In genomic region chr12:83921535-83922381, GRCm38 (mm10) we compare ENCODE assay signal across 8 mouse cellular contexts. TPM values are rescaled to one million over a fixed set of nuclear protein-coding genes. Genes with fewer than 3 reads are reported as not detected.
DNase-seq lines count a peak whose midpoint lies in the region; ATAC-seq and TF ChIP-seq lines count a peak whose summit lies in the region.

Gene Numb, minus strand, starts transcription at chr12:83921934.

- peaks cover 12% of the 10 kb centered on the region for H3K79me2 ChIP-seq in MEL (ENCODE audit: control insufficient read depth, insufficient read depth, low read length, poor library complexity)

- TF ChIP-seq RAD21 in MEL (IDR thresholded peaks at IDR 0.05; ENCODE audit: low read depth, low read length), result no peak

- no peaks in the 10 kb centered on the region for H3K27me3 ChIP-seq in MEL (ENCODE audit: control insufficient read depth in 1 of 2, insufficient read depth in 2 of 2, low read length in 2 of 2)
- H3K27me3 ChIP-seq in cerebellum, adult 2 months (ENCODE audit: control insufficient read depth, insufficient read depth, low read length), result no peaks in the 10 kb centered on the region
- no peaks in the 10 kb centered on the region for H3K27me3 ChIP-seq in forebrain, postnatal 0 days (ENCODE audit: insufficient read depth, low read length)
- no peaks in the 10 kb centered on the region for H3K27me3 ChIP-seq in lung, embryonic 15.5 days

- no peaks in the 10 kb centered on the region for H3K9me3 ChIP-seq in MEL (replicated peaks; ENCODE audit: insufficient read depth, low read length)
- H3K9me3 ChIP-seq in forebrain, postnatal 0 days (ENCODE audit: low read length), result no peaks in the 10 kb centered on the region
- no peaks in the 10 kb centered on the region for H3K9me3 ChIP-seq in lung, embryonic 15.5 days

- H3K9ac ChIP-seq in MEL (ENCODE audit: control insufficient read depth, low read depth, low read length, poor library complexity, severe bottlenecking), result peak within 1 kb of the TSS; percentile 82
- H3K9ac ChIP-seq in forebrain, postnatal 0 days, result peak within 1 kb of the TSS; percentile 62
- H3K9ac ChIP-seq in lung, embryonic 15.5 days, result peak within 1 kb of the TSS; percentile 85

- peak within 1 kb of the TSS; percentile 71 to 81 for H3K4me3 ChIP-seq in MEL (ENCODE audit: control insufficient read depth in 1 of 2, insufficient read depth in 1 of 2, low read depth in 2 of 2, low read length in 2 of 2)
- H3K4me3 ChIP-seq in cerebellum, adult 2 months (replicated peaks; ENCODE audit: insufficient read depth, low read depth, low read length), result peak within 1 kb of the TSS; percentile 62
- peak within 1 kb of the TSS; percentile 95 for H3K4me3 ChIP-seq in forebrain, postnatal 0 days (ENCODE audit: low read depth, low read length)
- H3K4me3 ChIP-seq in lung, embryonic 15.5 days, result peak within 1 kb of the TSS; percentile 87

- under 1% methylated on average over 56 of the region's 63 CpGs for WGBS in cerebellum, adult 2 months
- WGBS in forebrain, postnatal 0 days, result 2% methylated on average over 62 of the region's 63 CpGs
- under 1% methylated on average over 61 of the region's 63 CpGs for WGBS in lung, embryonic 15.5 days

- peaks cover 0 to 12% of the 10 kb centered on the region in 2 experiments; a peak in 2 of 4 replicates for H3K36me3 ChIP-seq in MEL (ENCODE audit: control insufficient read depth in 1 of 2, insufficient read depth in 2 of 2, low read length in 2 of 2)
- H3K36me3 ChIP-seq in forebrain, postnatal 0 days (ENCODE audit: insufficient read depth), result no peaks in the 10 kb centered on the region
- no peaks in the 10 kb centered on the region for H3K36me3 ChIP-seq in lung, embryonic 15.5 days

- ATAC-seq in forebrain, postnatal 0 days, result peak; percentile 99
- peak; percentile 100 for ATAC-seq in lung, embryonic 15.5 days (ENCODE audit: borderline replicate concordance, extremely low read depth, low FRiP score, low TSS enrichment)

- peak within 1 kb of the TSS; percentile 94 for H3K4me2 ChIP-seq in forebrain, postnatal 0 days (ENCODE audit: low read depth)
- peak within 1 kb of the TSS; percentile 75 for H3K4me2 ChIP-seq in lung, embryonic 15.5 days

- peak within 1 kb of the TSS; percentile 10; the same call in 1 of the 2 replicates for H3K27ac ChIP-seq in MEL (ENCODE audit: control insufficient read depth, low read depth, low read length)
- peak within 1 kb of the TSS; percentile 78 for H3K27ac ChIP-seq in cerebellum, adult 2 months (ENCODE audit: insufficient read depth, low read length)
- peak within 1 kb of the TSS; percentile 37 for H3K27ac ChIP-seq in forebrain, postnatal 0 days (ENCODE audit: low read depth, low read length)
- peak within 1 kb of the TSS; percentile 93 for H3K27ac ChIP-seq in lung, embryonic 15.5 days

- TF ChIP-seq POLR2A in MEL (IDR thresholded peaks at IDR 0.05; ENCODE audit: control insufficient read depth in 1 of 2, insufficient read depth in 1 of 2, low read depth in 1 of 2, low read length in 2 of 2, poor library complexity in 1 of 2), result peak; percentile 57 to 79; a peak in 2 of 4 replicates
- peak; percentile 70 for TF ChIP-seq POLR2A in cerebellum, adult 2 months (IDR thresholded peaks at IDR 0.05; ENCODE audit: borderline replicate concordance, insufficient read depth, low read length)

- no peak for TF ChIP-seq EP300 in MEL (IDR thresholded peaks at IDR 0.05; ENCODE audit: low read depth in 1 of 2, low read length in 2 of 2)

- H3K4me1 ChIP-seq in MEL (ENCODE audit: control insufficient read depth in 1 of 2, insufficient read depth in 2 of 2, low read length in 2 of 2), result peaks cover 0 to 9% of the 10 kb centered on the region in 2 experiments; a peak in 2 of 4 replicates
- H3K4me1 ChIP-seq in cerebellum, adult 2 months (ENCODE audit: control insufficient read depth, insufficient read depth, low read length), result peaks cover 2% of the 10 kb centered on the region; the same call in 1 of the 2 replicates
- peaks cover 6% of the 10 kb centered on the region; the same call in 1 of the 2 replicates for H3K4me1 ChIP-seq in forebrain, postnatal 0 days (ENCODE audit: insufficient read depth)
- peaks cover 40% of the 10 kb centered on the region for H3K4me1 ChIP-seq in lung, embryonic 15.5 days

- no peak for TF ChIP-seq CTCF in MEL (IDR thresholded peaks at IDR 0.05 in 2 of 3, conservative IDR thresholded peaks at IDR 0.05 in 1 of 3; ENCODE audit: control insufficient read depth in 1 of 3, insufficient read depth in 1 of 3, low read depth in 2 of 3, low read length in 3 of 3, poor library complexity in 1 of 3, severe bottlenecking in 1 of 3)
- TF ChIP-seq CTCF in cerebellum, adult 2 months (IDR thresholded peaks at IDR 0.05; ENCODE audit: borderline replicate concordance, insufficient read depth, low read depth, low read length), result no peak
- TF ChIP-seq CTCF in forebrain, postnatal 0 days (IDR thresholded peaks at IDR 0.05; ENCODE audit: low read depth), result no peak

- DNase-seq in MEL (ENCODE audit: low read depth, low spot score), result peak; percentile 99
- peak; percentile 99 to 100 for DNase-seq in cerebellum, adult 2 months
- DNase-seq in forebrain, postnatal 0 days, result peak; percentile 98
- DNase-seq in heart, postnatal 4 days, result peak; percentile 98
- peak; percentile 99 for DNase-seq in layer of hippocampus, adult 8-10 months (ENCODE audit: low spot score in 2 of 2)
- peak; percentile 99 for DNase-seq in ovary, adult 18-20 months (ENCODE audit: low spot score)
- peak; percentile 95 for DNase-seq in thymus, postnatal 0 days (ENCODE audit: low spot score)

TF ChIP-seq in MEL, 35 proteins besides CTCF, POLR2A, EP300 and RAD21 (continues in another document):
- peak; percentile 88 for TF ChIP-seq CHD2 (IDR thresholded peaks at IDR 0.05; ENCODE audit: low read length)
- TF ChIP-seq E2F4 (IDR thresholded peaks at IDR 0.05; ENCODE audit: borderline replicate concordance, low read depth, low read length), result no peak
- TF ChIP-seq MAZ (IDR thresholded peaks at IDR 0.05; ENCODE audit: low read depth, low read length), result peak; percentile 72
- TF ChIP-seq TAL1 (IDR thresholded peaks at IDR 0.05; ENCODE audit: low read length), result no peak
- TF ChIP-seq UBTF (IDR thresholded peaks at IDR 0.05; ENCODE audit: borderline replicate concordance, insufficient read depth, low read depth, low read length), result no peak
- no peak for TF ChIP-seq BHLHE40 (IDR thresholded peaks at IDR 0.05; ENCODE audit: borderline replicate concordance, low read depth, low read length)
- no peak for TF ChIP-seq JUND (IDR thresholded peaks at IDR 0.05; ENCODE audit: low read depth, low read length)
- TF ChIP-seq ELF1 (IDR thresholded peaks at IDR 0.05; ENCODE audit: low read depth, low read length), result peak; percentile 83
- no peak for TF ChIP-seq ZC3H11A (IDR thresholded peaks at IDR 0.05; ENCODE audit: low read depth, low read length)
- 0 out of 2 replicates have a peak, but pooled peaks have one; percentile 21 for TF ChIP-seq USF1 (IDR thresholded peaks at IDR 0.05; ENCODE audit: low read depth, low read length)
- no peak for TF ChIP-seq POLR2AphosphoS5 (IDR thresholded peaks at IDR 0.05; ENCODE audit: borderline replicate concordance, low read depth, low read length)
- peak; percentile 85 for TF ChIP-seq POLR2AphosphoS2 (IDR thresholded peaks at IDR 0.05; ENCODE audit: low read length)
- TF ChIP-seq ZNF384 (IDR thresholded peaks at IDR 0.05; ENCODE audit: low read depth, low read length), result no peak
- TF ChIP-seq SMC3 (IDR thresholded peaks at IDR 0.05; ENCODE audit: low read depth, low read length), result no peak
- TF ChIP-seq KAT2A (conservative IDR thresholded peaks at IDR 0.05; ENCODE audit: low read depth, low read length), result no peak; the same call in 1 of the 2 replicates
- TF ChIP-seq GATA1 (IDR thresholded peaks at IDR 0.05; ENCODE audit: low read depth, low read length), result no peak
- TF ChIP-seq RCOR1 (IDR thresholded peaks at IDR 0.05; ENCODE audit: low read depth, low read length), result no peak; the same call in 1 of the 2 replicates
- peak; percentile 65; the same call in 1 of the 2 replicates for TF ChIP-seq ZMIZ1 (IDR thresholded peaks at IDR 0.05; ENCODE audit: low read depth, low read length)
- TF ChIP-seq MYB (IDR thresholded peaks at IDR 0.05; ENCODE audit: low read depth, low read length), result no peak
- no peak for TF ChIP-seq ZKSCAN1 (IDR thresholded peaks at IDR 0.05; ENCODE audit: low read depth, low read length)
- peak; percentile 64 for TF ChIP-seq NRF1 (IDR thresholded peaks at IDR 0.05; ENCODE audit: insufficient read depth, low read depth, low read length, poor library complexity, severe bottlenecking)
- TF ChIP-seq GABPA (IDR thresholded peaks at IDR 0.05; ENCODE audit: low read depth, low read length), result 0 out of 2 replicates have a peak, but pooled peaks have one; percentile 19
- TF ChIP-seq ETS1 (IDR thresholded peaks at IDR 0.05; ENCODE audit: low read depth, low read length), result no peak
- no peak for TF ChIP-seq CHD1 (IDR thresholded peaks at IDR 0.05; ENCODE audit: low read depth, low read length)
- peak; percentile 24; the same call in 1 of the 2 replicates for TF ChIP-seq TCF12 (IDR thresholded peaks at IDR 0.05; ENCODE audit: low read depth, low read length)
- no peak for TF ChIP-seq MYC (IDR thresholded peaks at IDR 0.05; ENCODE audit: low read depth, low read length)
- TF ChIP-seq SIN3A (IDR thresholded peaks at IDR 0.05; ENCODE audit: low read length), result peak; percentile 72
- peak; percentile 17; the same call in 1 of the 2 replicates for TF ChIP-seq MXI1 (IDR thresholded peaks at IDR 0.05; ENCODE audit: low read depth, low read length)
- TF ChIP-seq NELFE (IDR thresholded peaks at IDR 0.05; ENCODE audit: low read depth, low read length), result peak; percentile 64
- peak; percentile 81 for TF ChIP-seq HCFC1 (IDR thresholded peaks at IDR 0.05; ENCODE audit: low read depth, low read length)
- peak; percentile 87 for TF ChIP-seq TBP (IDR thresholded peaks at IDR 0.05; ENCODE audit: low read depth, low read length)

RNA-seq across cellular contexts. Expression of gene Numb, which starts in this region (rescaled TPM):
- 8.4 and 10.6 TPM in 2 replicates for total RNA-seq in MEL (2012; rRNA removed)
- polyA plus RNA-seq in MEL (2012; ENCODE audit: insufficient read depth in 1 of 2, insufficient read length in 2 of 2, low read depth in 1 of 2, low replicate concordance in 2 of 2, missing spikeins in 1 of 2), result 10 to 100 TPM in 1 of 2 experiments, not detected in 1; 14.6 TPM
- 54.5 and 60.1 TPM in 2 replicates for polyA plus RNA-seq in cerebellum, adult 2 months (2012; rRNA removed)
- total RNA-seq in forebrain, postnatal 0 days (2014; rRNA removed), result 8.6 and 12.4 TPM in 2 replicates
- 7.0 and 9.0 TPM in 2 replicates for polyA plus RNA-seq in forebrain, postnatal 0 days (2015; fragmentation: Nextera tagmentation; extraction: Ambion mirVana)
- total RNA-seq in heart, postnatal 4 days (2021), result 10 to 100 TPM; 34.5 to 37.1 TPM
- 10 to 100 TPM; 37.5 to 52.2 (median 41.4) TPM for total RNA-seq in layer of hippocampus, adult 8-10 months (2022)
- 36.8 and 40.9 TPM in 2 replicates for polyA plus RNA-seq in lung, embryonic 15.5 days (2015; fragmentation: Nextera tagmentation; extraction: Ambion mirVana)
- 13.6 and 14.9 TPM in 2 replicates for polyA plus RNA-seq in thymus, postnatal 0 days (2015; fragmentation: Nextera tagmentation; extraction: Ambion mirVana)

Comparison
In these comparisons a context has a peak if more than half of its experiments do, and no peak if none do; other contexts are left out.
1. Peak in every context shown above with its lines: DNase-seq, ATAC-seq, H3K4me3 ChIP-seq and H3K27ac ChIP-seq.
2. H3K27ac ChIP-seq: peak in every context shown above with its lines; median percentile 93 in lung, embryonic 15.5 days; 78 in cerebellum, adult 2 months; 37 in forebrain, postnatal 0 days; 10 in MEL.